Mouse (Mus musculus) monocyte, adult 59 days (primary cell): ENCODE results near the gene Pde11a. TPM values are rescaled to one million over a fixed set of nuclear protein-coding genes. Genes with fewer than 3 reads are reported as not detected.

Experiments
- total RNA-seq, 2 experiments: library from RNA; stranded (reverse); gene quantifications; one replicate each; pipeline ENCODE4 v1.2.4; 2023

Gene Pde11a
- total RNA-seq: 1 to 10 TPM; 2.4 to 3.2 TPM

GRCm38 (mm10) chr2:76338215-76339156, at the start of gene Pde11a:
TSS of gene Pde11a (minus strand) at chr2:76338774.

GRCm38 (mm10) chr2:76369821-76370655, 31.5 kb upstream of the Pde11a start, which contains the start of gene Rbm45:
TSS of gene Rbm45 (plus strand) at chr2:76369984.

GRCm38 (mm10) chr2:76360226-76360625, 21.7 kb upstream of the Pde11a start, which contains the start of gene Cyct:
TSS of gene Cyct (minus strand) at chr2:76360450.

GRCm38 (mm10) chr2:75981440-75982081, 357.0 kb downstream of the Pde11a start, which contains the start of gene Ttc30a1:
TSS of gene Ttc30a1 (minus strand) at chr2:75981967.

GRCm38 (mm10) chr2:75977752-75978368, 360.7 kb downstream of the Pde11a start, which contains the start of gene Ttc30a2:
TSS of gene Ttc30a2 (minus strand) at chr2:75978170.

Other genes starting within 250 kb of the Pde11a start
- gene Cyct, start 21.7 kb upstream of the Pde11a start, total RNA-seq: not detected
- 10 to 100 TPM; 20.9 to 22.3 TPM for gene Rbm45, start 31.2 kb upstream of the Pde11a start, total RNA-seq
- gene Osbpl6, start 67.7 kb upstream of the Pde11a start, total RNA-seq: not detected